Mouse (Mus musculus): ENCODE data around the gene Nid2. TPM values are rescaled to one million over a fixed set of nuclear protein-coding genes. Genes with fewer than 3 reads are reported as not detected.

The Nid2 gene
- total RNA-seq, 2 experiments from 2014 or later = 89.0 to 89.7 TPM

DNA sequence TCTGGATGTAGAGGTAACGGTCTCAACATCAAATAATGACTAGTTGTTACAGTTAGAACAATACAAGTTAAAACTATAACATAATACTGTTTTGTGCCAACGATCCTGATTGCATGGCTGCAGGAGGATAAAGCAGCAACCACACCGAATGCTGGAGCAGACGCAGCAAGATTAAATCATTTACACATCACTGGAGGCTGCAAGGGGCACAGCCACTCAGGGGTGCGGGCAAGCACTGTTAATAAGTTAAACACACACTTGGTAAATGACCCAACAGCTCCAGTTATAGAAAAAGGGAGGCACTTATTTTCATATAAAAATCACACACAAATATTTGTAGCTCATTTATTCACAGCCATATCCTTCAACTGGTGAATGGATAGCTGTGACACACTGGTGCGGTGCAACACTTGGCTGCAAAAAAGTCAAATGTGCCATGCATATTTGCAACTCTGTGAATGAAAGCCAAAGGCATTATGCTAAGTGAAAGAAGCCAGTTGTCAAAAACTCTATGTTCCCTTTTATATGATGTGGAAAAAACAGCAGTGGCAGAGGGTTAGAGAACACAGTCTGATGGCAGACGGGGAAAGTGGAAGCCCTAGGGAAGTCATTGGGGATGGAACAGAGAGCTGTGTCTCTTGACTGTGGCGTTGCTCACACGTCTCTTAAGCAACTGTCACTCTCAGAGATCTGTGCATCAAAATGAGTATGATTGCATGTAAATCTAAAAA, 11.5 kb upstream of the Nid2 start:
- intact Hi-C loops (cut with DNase I) = no loop called here
- DNase-seq = no peak

DNA sequence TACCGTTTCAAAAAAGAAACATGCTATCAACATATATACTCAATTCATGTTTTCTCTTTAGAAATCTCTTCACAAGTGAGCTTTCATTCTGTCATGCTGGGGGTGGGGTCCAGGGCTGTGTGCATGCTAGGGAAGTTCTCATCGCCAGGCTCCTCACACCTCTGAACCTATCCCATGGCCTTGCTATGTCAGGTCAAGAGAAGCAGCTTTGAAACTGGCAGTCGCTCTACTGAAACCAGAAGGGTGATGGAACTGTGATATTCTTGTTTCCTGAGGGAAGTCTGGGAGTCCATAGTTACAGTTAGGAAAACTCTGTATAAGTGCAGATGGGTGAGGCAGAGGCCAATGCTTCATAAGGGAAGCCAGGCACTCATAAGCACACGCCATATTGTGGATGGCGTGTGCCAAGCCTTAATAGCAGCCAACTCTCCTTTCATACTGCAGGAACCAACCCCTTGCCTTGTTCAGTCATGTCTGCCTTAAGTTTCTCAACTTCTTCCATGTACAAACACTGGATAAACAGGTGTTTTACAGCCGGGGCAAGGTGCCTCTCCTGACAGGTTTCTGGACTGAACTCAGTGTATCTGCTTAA, 10.8 kb upstream of the Nid2 start:
- DNase-seq = no peak
- intact Hi-C loops (cut with DNase I) = no loop called here

DNA sequence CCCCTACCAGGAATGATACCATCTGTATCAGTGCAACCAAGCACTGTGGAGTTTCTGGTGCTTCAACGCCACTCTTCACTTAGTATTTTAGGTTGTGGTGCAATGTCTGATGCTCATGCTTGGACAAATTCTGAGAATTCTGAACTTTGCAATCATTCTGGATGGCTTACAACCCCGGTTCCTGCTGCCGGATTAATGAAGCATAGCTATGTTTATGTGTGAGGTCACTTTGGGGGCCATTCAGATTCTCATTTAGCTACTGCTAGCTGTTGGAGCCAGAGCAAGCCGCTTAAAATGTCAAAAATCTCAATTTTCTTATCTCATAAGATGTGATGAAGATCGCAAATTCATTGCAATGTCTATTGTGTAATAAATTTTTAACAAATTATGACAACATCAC, 6.2 kb upstream of the Nid2 start:
- DNase-seq = no peak
- intact Hi-C loops (cut with DNase I) = no loop called here

DNA sequence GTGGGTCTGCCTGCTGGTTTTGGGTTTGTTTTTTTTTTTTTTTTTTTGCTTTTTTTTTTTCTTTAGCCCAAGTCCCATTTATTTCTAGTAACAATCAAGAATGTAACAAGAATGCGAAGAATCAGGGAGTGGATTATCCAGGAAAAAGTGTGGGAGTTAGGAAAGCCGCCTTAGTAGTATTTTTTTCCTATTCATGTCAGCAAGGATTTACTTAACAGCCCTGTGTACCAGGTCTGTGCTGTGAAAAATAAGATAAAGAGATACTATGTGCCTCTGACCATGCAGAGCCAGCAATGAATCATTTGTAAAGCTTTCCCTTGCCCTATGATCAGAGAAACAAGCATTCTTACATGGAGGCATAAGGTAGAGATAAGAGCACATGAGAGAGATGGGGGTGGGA, 4.8 kb upstream of the Nid2 start:
- intact Hi-C loops (cut with DNase I) = no loop called here
- DNase-seq = no peak

DNA sequence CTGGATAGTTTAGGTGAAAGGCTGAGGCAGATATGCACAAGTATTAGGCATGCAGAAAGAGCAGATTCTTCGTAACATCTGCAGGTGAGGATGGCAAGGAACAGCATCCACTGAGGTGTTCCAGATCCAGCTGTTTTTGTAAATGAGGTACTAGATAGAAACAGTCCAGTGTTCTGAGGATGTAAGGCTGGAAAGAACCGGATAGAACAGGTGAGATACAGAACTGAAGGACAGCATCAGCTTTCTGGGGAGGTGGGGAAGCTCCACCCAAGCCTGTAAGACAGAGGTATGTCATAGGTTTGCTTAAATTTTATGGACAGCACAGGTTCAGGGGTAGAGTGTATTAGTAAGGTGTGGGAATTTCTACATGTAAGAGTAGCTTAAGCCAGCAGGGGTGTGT, 4.3 kb upstream of the Nid2 start:
- DNase-seq = no peak
- intact Hi-C loops (cut with DNase I) = no loop called here

DNA sequence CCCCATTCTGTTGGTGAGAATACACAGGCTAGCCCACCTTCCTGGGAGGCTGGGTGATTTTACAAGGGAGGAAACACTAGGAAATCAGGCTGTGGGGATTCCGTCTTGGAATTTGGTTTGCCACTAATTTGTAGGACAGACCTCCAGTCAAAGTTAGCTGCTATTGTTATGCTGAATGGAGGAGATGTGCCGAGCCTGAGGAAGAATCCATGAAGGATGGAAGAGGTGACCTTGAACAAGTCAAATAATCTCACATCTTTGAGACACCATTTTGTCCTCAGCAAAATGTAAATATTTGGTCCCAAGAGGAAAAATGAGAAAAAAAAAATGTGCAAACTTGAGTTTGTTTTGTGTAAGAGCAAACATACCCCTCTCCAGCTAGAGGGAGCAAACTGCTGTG, 1.3 kb upstream of the Nid2 start:
- intact Hi-C loops (cut with DNase I) = loop anchor here (2.0 kb wide), 2 partner anchors 43 to 73 kb away; partner anchors contain the start of gene Rtraf
- no peak for DNase-seq

DNA sequence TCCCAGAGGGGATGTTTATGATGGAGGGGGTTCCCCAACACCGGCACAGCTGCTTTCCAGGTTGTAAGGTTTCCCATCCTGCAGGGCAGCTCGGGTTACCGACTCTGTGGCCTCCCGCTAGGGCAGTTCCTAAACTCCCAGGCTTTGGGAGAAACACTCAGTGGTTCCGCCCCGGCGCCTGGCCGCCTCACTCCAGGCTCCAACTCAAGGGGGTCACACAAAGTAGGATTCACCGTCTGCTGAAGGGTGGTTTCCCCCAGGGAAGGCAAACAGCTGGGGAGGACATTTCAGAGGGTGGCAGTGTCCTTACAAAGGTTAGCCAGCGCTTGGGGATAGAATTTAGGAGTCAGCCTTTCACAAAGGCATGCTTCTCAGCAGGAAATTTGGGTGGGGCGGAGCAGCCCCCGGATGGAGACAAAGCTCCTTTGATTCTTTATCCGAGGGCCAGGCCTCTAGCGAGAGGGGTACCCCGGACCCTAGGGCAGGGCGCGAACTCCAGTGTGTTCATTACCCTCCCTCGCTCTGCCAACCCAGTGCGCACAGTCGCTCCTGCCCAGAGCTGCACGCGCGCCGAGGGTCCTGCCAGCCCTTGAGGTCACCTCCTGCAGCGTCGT, 547 bp upstream of the Nid2 start:
- intact Hi-C loops (cut with DNase I) = loop anchor here (2.0 kb wide), 2 partner anchors 44 to 72 kb away; partner anchors contain the start of gene Rtraf
- DNase-seq = peak; percentile 46 to 51

DNA sequence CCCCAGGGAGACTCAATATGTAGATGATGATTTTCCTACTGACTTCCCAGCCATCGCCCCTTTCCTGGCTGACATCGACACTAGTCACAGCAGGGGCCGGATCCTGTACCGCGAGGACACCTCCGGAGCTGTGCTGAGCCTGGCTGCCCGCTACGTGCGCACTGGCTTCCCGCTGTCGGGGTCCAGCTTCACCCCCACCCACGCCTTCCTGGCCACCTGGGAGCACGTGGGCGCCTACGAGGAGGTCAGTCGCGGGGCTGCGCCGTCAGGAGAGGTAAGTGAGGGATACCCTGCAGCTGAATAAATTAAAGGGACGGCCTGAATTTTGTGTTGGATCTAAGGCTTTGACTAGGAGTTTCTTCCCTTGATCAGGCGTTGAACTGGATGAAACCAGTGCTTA, 1.2 kb downstream of the Nid2 start:
- DNase-seq = peak; percentile 24 to 36
- intact Hi-C loops (cut with DNase I) = no loop called here

DNA sequence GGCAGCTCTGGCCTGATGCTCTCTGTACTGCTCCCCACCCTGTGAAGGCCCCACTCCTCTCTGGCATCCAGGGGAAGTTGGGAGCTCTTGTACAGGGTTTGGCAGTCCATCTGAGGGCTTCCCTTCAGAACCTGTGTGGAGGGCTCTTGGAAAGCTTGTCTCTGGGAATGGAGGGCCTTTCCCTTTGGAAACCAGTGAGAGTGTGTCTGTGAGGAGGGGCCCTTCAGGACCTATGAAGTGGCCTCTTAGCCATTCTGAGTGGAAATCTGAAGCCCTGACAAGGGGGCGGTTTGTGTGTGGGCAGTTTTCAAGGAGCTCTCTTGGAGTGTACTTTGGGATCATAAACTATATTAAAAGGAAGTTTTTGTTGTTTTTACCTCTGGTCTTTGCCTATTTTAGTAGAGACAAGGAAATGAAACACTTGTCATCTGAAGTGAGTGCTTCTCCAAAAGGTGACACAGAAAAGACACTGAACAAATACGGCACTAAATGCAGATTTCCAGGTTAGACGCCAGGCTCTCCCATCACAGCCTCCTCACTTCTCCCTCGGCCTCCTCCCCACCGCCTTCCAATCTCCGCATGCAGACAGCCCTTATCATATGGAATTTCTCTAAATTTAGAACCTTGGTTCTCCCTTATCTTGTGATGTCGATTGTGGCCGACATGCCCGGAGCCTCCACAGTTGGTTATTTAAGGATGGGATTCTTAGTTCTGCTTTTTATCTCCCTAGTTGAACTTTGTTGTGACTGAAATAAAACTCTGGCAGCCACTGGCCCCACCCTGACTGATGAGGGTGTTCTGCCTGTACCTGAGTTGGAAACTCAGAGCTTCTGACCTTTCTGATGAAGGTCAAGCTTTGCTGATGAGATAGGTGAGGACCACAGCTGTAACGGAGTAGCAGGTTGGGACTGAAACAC, 8.5 kb downstream of the Nid2 start:
- intact Hi-C loops (cut with DNase I) = no loop called here
- no peak for DNase-seq

DNA sequence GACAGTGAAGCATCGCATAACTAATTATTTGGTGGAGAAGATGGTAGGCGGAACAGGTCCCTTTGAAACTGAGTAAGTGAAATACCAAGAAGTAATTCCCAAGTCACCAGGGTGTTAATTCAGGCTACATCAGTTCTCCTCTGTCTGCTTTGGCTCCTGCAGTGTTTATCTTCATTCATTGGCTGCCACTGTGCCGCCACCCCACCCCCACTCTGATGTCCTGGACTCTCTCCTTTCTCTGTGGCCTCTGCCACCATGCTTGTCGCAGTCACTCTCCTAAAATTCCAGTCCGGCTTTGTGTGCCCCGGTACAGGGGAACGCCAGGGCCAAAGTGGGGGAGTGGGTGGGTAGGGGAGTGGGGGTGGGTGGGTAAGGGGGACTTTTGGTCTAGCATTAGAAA, 9.7 kb downstream of the Nid2 start:
- intact Hi-C loops (cut with DNase I) = no loop called here
- peak; percentile 46 to 63 for DNase-seq

DNA sequence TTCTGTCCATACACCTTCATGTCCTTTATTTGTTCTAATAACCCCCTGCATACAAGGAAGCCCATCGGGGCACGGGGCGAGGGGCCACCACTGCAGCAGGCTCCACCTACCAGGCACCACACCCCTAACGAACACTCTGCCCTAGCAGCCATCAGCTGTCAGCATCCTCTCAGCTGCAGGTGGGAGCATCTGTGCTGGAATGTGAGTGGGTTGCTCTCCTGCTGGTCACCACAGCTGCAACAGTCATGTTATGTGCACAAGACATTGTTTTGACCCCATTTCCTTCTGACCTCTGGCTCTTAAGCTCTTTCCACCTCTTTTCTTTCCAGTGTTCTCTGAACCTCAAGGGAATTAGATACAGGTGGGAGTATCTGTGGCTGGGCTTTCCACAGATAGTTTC, 10.9 kb downstream of the Nid2 start:
- no peak for DNase-seq
- intact Hi-C loops (cut with DNase I) = no loop called here

DNA sequence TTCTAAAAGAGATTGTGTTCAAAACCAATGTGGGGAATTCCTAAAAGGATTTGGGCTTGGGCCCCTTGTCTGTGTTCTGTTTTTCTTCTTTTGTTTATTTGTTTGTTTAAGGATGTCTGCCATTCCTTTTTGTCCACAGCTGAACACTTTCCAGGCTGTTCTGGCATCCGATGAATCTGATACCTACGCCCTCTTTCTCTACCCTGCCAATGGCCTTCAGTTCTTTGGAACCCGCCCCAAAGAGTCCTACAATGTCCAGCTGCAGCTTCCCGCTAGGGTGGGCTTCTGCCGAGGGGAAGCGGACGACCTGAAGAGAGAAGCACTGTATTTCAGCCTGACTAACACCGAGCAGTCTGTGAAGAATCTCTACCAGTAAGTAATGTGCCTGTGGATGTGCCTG, 12.5 kb downstream of the Nid2 start:
- intact Hi-C loops (cut with DNase I) = no loop called here
- DNase-seq = peak in 1 of 2 experiments; percentile 33

DNA sequence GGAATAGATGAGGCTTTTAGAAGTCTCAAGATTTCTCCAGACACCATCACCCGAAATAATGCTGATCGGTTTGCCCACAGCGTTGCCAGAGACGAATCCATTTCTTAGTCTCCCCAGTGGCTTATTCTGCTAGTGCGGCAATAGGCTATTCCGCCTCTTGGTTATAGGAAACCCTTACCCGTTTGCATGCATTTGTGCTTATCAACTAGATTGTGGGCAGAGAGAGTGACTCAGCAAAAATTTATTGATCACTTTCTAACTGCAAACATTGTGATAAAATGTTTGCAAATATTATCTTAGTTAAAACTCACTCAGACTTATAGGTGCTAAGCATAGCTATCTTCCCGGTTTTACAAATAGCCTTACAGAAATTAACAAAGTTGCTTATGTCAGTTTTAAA, 13.3 kb downstream of the Nid2 start:
- no peak for DNase-seq
- intact Hi-C loops (cut with DNase I) = no loop called here

DNA sequence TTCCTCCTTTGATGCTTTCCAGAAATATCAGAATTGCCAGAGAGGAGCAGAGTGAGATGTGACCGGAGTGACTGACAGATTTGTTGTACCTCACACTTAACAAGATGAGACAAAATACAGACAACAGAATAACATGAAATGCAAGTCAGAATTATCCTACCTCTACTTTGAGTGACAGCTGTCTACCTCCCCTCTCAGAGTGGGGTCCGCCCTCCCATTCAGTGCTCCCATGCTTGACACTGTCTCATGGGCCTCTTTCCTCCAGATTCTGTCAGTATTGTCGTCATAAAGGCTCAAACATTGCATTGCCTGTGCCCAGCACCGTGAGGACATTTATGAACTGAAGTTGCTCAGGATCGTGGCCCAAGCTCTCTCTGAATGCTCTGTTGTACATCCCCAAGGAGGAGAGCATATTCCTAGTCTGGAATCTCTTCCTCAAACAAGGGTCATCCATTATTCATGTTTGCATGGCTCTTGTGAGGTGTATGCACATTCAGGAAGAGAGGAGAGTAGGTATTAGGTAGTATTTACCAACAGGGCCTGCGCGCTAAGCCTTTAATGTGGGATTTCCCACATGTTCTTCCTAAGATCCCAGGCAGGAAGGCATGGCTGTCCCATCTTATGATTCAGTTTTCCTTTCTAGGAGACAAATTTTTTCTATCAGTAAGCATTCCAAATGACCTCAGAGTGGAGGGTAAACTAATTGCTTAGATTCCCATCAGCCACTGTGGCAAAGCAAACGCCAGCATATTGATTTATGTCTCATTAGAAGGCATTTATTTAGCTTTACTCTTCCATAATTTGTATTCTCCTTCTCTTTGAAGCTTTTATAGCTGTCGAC, 14.7 kb downstream of the Nid2 start:
- intact Hi-C loops (cut with DNase I) = no loop called here
- no peak for DNase-seq

DNA sequence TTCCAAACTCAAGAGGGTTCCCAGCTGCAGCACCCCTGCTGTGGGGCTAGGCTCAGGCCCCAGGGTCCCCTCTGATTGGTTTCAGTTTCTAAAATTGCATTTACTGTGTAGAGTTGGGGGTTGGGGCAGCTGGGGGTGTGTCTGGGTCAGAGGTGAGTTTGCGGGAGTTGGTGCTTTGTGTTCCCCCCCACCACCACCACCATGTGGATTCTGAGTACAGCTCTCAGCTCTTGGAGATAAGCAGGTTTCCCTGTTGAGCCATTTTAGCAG, 15.2 kb downstream of the Nid2 start:
- intact Hi-C loops (cut with DNase I) = no loop called here
- no peak for DNase-seq

DNA sequence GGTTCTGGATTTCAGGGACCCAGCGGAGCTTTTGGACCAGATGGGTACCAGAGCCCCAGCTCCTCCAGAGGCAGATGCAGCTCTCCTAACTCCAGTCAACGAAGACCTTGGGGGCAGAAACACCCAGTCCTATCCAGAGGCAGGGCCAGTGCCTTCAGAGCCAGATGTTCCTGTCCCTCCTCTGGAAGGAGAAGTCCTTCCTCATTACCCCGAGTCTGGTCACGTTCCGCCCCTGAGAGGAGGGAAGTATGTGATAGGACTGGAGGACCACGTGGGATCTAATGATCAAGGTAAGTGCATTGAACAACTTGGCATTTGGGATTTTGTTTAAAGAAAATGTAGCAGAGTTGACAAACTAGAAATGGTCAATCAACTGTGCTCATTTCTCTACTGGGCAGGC, 17.6 kb downstream of the Nid2 start:
- intact Hi-C loops (cut with DNase I) = no loop called here
- no peak for DNase-seq

DNA sequence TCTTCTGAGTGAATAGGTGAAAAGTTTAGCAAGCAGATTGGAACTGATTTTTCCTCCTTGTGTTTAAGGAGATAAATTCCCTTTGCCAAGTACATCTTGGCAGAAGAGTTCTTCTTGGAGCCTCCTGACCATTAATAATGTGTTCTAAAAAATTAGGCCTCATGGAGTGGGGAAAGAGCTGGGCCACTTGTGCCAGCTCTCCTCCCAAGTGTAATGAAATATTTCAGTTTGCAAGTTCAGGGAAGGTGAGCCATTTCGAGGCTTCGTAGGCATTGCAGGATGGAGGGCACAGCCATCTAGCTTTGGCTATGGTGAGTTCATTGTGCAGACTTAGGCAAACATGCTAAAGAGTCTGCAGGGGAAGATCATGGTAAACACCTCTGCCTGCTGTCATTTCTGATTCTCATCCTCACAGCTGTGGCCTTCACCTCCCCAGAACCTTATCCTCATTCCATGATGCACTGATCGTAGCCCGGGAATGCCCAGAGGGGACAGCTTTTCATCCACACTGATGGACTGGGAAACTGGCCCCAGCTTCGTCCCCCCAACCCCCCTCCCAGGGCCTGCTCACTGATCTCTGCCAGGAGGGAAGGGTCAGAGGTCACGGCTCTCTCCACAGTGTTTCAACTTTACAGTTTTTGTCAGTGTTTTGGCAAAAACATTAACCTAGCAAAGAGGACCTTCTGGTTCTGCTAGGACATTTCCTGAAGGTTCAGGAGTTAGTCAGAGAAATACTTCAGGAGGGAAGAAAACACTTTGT, 18.6 kb downstream of the Nid2 start:
- intact Hi-C loops (cut with DNase I) = no loop called here
- peak in 1 of 2 experiments; percentile 31 for DNase-seq

DNA sequence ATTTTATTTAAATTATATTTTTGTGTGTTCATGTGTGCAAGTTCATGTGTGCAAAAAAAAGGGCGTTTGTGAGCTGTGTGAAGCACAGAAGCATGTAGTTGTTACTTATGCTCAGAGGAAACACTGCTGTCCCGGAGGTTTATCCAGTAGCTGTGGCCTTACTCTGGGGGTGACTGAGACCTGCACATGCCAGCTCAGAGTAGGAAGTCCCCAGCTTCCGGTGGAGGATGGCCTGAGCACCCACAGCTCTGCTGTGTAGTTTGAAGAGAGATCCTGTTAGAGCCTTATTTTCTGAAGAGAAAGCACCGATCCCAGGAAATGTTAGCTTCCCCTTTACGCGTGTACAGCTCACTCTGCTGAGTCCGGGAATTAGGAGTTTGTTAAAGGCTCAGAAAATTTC, 20.1 kb downstream of the Nid2 start:
- intact Hi-C loops (cut with DNase I) = no loop called here
- DNase-seq = no peak

DNA sequence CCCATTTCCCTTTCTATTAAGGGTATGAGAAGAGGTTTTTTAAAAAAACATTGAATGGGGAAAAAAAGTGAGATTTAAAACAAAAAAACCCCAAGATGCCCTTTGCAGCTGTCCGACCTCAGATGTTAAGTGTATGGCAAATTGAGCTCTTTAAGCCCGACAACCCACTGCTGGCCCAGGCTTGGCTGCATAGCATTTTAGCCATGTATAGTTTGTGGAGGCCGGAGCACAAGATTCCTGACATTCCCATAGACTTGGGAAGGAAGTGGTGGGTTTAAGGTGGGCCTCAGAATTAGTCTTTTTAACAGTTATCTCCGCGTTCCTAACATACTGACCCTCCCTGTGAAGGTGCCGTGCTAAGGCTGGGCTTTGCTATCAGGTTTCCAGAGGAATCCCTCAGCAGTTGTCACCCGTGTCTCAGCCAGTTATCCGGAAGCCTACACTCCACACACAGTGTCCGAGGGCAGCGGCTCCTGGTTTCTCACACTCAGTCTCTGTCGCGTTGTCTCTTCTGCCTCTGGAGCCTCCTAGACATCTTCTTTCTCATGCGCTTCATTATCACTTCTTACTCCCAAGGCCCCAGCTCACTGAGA, 23.1 kb downstream of the Nid2 start:
- no peak for DNase-seq
- intact Hi-C loops (cut with DNase I) = no loop called here
